Mouse (Mus musculus): ENCODE results near the gene Cnpy4. TPM values are rescaled to one million over a fixed set of nuclear protein-coding genes. Genes with fewer than 3 reads are reported as not detected.

Cnpy4 gene
- 34.7 and 36.8 TPM in 2 replicates for polyA plus RNA-seq (2015; fragmentation: Nextera tagmentation; extraction: Ambion mirVana)

DNA sequence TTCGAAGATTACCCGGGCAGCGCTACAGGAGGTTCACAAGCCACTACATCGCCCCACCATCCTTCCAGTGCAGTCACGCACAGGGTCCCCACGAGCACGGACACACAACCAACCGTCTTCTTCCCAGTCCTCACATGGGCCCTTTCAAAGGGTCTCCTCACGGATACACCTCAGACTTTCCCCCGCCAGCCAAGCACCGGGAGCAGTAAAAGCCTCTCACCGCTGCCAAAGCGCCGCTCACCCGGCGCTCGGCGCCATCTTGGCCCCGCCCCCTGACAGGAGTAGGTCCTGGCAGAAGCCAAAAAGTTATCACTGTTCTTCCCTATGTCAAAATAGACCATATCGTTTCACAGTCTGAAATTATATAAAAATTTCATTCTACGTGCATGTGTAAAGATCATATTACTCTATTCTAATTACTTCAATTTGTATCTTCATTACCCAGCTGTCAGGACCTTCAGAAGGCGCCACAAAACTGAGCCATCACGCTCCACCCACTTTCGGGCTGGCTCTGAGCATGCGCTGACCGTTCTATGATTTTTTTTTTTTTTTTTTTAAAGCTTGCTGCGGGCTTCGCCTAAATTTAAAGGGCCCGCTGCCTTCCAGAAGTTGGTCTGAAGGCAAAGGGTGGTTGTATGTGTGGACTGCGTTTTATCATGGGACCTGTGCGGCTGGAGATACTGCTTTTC, at the start of gene Cnpy4, which contains the start of gene Taf6:
Gene Cnpy4 (plus strand): TSS at position 536 of the 689 bp plus-strand sequence.
Gene Taf6 (minus strand): TSS at position 502 of the 689 bp plus-strand sequence.
- under 1% methylated on average over 31 of the region's 31 CpGs for WGBS
- peak; percentile 84 for ATAC-seq (replicated peaks)
- H3K4me2 ChIP-seq (replicated peaks), result peak within 1 kb of the TSS; percentile 70
- peaks cover 34% of the 10 kb centered on the region for H3K36me3 ChIP-seq
- peak within 1 kb of the TSS; percentile 70 for H3K4me3 ChIP-seq
- peak within 1 kb of the TSS; percentile 81 for H3K9ac ChIP-seq (replicated peaks)
- H3K9me3 ChIP-seq, result no peaks in the 10 kb centered on the region
- peak within 1 kb of the TSS; percentile 84 for H3K27ac ChIP-seq (replicated peaks)
- no peaks in the 10 kb centered on the region for H3K27me3 ChIP-seq
- peaks cover 21% of the 10 kb centered on the region for H3K4me1 ChIP-seq

- Histone ChIP-seq H3K9ac (replicated peaks) (no peak overlapping the region), H3K36me3 (peaks cover 42% of the 10 kb centered on the region), H3K27ac (replicated peaks) (no peak overlapping the region), H3K27me3 (no peaks in the 10 kb centered on the region), H3K4me1 (no peaks in the 10 kb centered on the region), H3K4me2 (replicated peaks) (no peak overlapping the region), H3K9me3 (no peaks in the 10 kb centered on the region), H3K4me3 (no peak overlapping the region)
- 69% methylated on average over 8 of the region's 8 CpGs for WGBS
- ATAC-seq (replicated peaks), result 0 out of 2 replicates have a peak, but pooled peaks have one; percentile 48
These were observed 49.2 kb upstream of the Cnpy4 start for GRCm38 (mm10) chr5:138137935-138138549.

DNA sequence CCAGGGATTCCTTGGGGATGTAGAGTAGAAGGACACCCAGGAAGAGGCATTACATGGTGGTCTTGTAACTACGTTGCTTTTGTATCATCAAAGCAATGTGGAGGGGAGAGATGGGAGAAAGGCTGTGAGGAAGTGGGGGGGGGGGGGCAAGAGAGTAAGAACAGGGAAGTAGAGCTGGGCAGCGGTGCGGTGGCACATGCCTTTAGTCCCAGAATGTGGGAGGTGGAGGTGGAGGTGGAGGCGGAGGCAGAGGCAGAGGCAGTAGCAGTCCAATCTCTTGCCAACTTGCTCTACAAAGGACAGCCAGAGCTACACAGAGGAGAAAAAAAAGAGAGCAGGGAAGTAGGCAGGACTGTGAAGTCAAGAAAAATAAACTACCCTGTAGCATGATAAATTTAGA, 48.7 kb upstream of the Cnpy4 start:
- H3K27ac ChIP-seq (replicated peaks), result no peak overlapping the region
- H3K9ac ChIP-seq (replicated peaks), result no peak overlapping the region
- ATAC-seq (replicated peaks), result no peak
- H3K4me3 ChIP-seq, result no peak overlapping the region
- H3K27me3 ChIP-seq, result no peaks in the 10 kb centered on the region
- no peaks in the 10 kb centered on the region for H3K9me3 ChIP-seq
- H3K36me3 ChIP-seq, result peaks cover 42% of the 10 kb centered on the region
- no peaks in the 10 kb centered on the region for H3K4me1 ChIP-seq
- H3K4me2 ChIP-seq (replicated peaks), result no peak overlapping the region
- 90% methylated on average over 4 of the region's 4 CpGs for WGBS

DNA sequence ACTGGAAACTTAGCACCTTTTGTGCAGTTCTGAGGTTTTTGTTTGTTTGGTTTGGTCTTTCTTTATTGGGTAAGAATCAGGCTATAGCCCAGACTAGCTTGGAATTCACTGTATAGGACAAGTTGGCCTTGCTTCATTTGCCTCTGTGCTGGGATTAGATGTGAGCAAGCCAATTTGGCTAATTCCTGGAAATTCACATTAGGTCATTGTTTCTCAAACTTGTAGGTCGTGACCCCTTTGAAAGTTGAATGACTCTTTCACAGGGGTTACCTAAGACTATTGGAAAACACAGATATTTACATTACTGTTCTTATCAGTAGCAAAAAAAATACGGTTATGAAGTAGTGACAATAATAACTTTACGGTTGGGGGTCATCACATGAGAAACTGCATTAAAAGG, 32.9 kb upstream of the Cnpy4 start:
- H3K27ac ChIP-seq (replicated peaks), result no peak overlapping the region

GRCm38 (mm10) chr5:138155443-138155976, 31.8 kb upstream of the Cnpy4 start, which contains the start of gene Zfp113:
Gene Zfp113, minus strand, starts transcription at chr5:138155744.
- peaks cover 14% of the 10 kb centered on the region for H3K4me1 ChIP-seq
- peak within 1 kb of the TSS; percentile 62 for H3K4me2 ChIP-seq (replicated peaks)
- peak within 1 kb of the TSS; percentile 86 for H3K4me3 ChIP-seq
- no peaks in the 10 kb centered on the region for H3K27me3 ChIP-seq
- ATAC-seq (replicated peaks), result peak; percentile 98
- no peaks in the 10 kb centered on the region for H3K9me3 ChIP-seq
- peak within 1 kb of the TSS; percentile 96 for H3K9ac ChIP-seq (replicated peaks)
- peak within 1 kb of the TSS; percentile 96 for H3K27ac ChIP-seq (replicated peaks)
- H3K36me3 ChIP-seq, result peaks cover 22% of the 10 kb centered on the region
- WGBS, result under 1% methylated on average over 31 of the region's 31 CpGs

More for the DNA sequence above, 32.9 kb upstream of the Cnpy4 start:
- Histone ChIP-seq H3K9ac (replicated peaks) (peak overlapping the region; percentile 96), H3K4me2 (replicated peaks) (peak overlapping the region; percentile 62), H3K4me1 (peaks cover 10% of the 10 kb centered on the region), H3K27me3 (no peaks in the 10 kb centered on the region), H3K9me3 (no peaks in the 10 kb centered on the region), H3K36me3 (peaks cover 25% of the 10 kb centered on the region), H3K4me3 (peak overlapping the region; percentile 86)
- ATAC-seq (replicated peaks), result no peak
- 83% methylated on average over 3 of the region's 3 CpGs for WGBS

- peak overlapping the region; percentile 76 for H3K27ac ChIP-seq (replicated peaks)
- H3K9ac ChIP-seq (replicated peaks), result peak overlapping the region; percentile 79
- H3K4me2 ChIP-seq (replicated peaks), result peak overlapping the region; percentile 48
- peaks cover 31% of the 10 kb centered on the region for H3K36me3 ChIP-seq
- no peaks in the 10 kb centered on the region for H3K27me3 ChIP-seq
- no peaks in the 10 kb centered on the region for H3K9me3 ChIP-seq
- H3K4me1 ChIP-seq, result peaks cover 16% of the 10 kb centered on the region
- ATAC-seq (replicated peaks), result 0 out of 2 replicates have a peak, but pooled peaks have one; percentile 1
- H3K4me3 ChIP-seq, result peak overlapping the region; percentile 80
- 69% methylated on average over 7 of the region's 7 CpGs for WGBS
These were observed 27.0 kb upstream of the Cnpy4 start for GRCm38 (mm10) chr5:138160224-138160762.

GRCm38 (mm10) chr5:138160842-138161665, 26.2 kb upstream of the Cnpy4 start, which contains the start of gene Cops6:
Gene Cops6, plus strand, starts transcription at chr5:138161071.
- Histone ChIP-seq H3K9me3 (no peaks in the 10 kb centered on the region), H3K36me3 (peaks cover 39% of the 10 kb centered on the region), H3K27me3 (no peaks in the 10 kb centered on the region), H3K4me3 (peak within 1 kb of the TSS; percentile 80), H3K4me2 (replicated peaks) (peak within 1 kb of the TSS; percentile 48), H3K4me1 (peaks cover 16% of the 10 kb centered on the region), H3K9ac (replicated peaks) (peak within 1 kb of the TSS; percentile 79), H3K27ac (replicated peaks) (peak within 1 kb of the TSS; percentile 76)
- WGBS, result 1% methylated on average over 42 of the region's 42 CpGs
- peak; percentile 97 for ATAC-seq (replicated peaks)

GRCm38 (mm10) chr5:138163046-138163445, 24.2 kb upstream of the Cnpy4 start:
- no peak for ATAC-seq (replicated peaks)
- WGBS, result 69% methylated on average over 6 of the region's 6 CpGs
- H3K36me3 ChIP-seq, result peaks cover 59% of the 10 kb centered on the region
- no peak overlapping the region for H3K4me2 ChIP-seq (replicated peaks)
- peaks cover 16% of the 10 kb centered on the region for H3K4me1 ChIP-seq
- H3K27me3 ChIP-seq, result no peaks in the 10 kb centered on the region
- no peak overlapping the region for H3K4me3 ChIP-seq
- no peaks in the 10 kb centered on the region for H3K9me3 ChIP-seq
- no peak overlapping the region for H3K27ac ChIP-seq (replicated peaks)
- no peak overlapping the region for H3K9ac ChIP-seq (replicated peaks)

DNA sequence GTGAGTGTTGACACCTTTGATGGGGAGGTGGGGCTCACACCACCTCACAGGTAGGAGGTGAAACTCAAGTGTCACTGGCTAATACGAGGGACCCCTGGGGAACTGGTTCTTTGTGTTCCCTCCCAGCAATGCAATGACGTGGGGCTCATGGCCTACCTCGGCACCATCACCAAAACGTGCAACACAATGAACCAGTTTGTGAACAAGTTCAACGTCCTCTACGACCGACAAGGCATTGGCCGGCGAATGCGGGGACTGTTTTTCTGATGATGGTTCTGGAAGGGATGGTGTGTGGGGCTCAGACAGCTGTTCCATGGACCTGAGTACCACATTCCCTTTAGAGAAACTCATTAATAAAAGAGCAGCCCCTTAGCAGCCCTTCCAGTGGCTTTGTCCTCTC, 23.7 kb upstream of the Cnpy4 start:
- Histone ChIP-seq H3K36me3 (peaks cover 64% of the 10 kb centered on the region), H3K27ac (replicated peaks) (no peak overlapping the region), H3K4me3 (no peak overlapping the region), H3K4me2 (replicated peaks) (no peak overlapping the region), H3K4me1 (peaks cover 16% of the 10 kb centered on the region), H3K27me3 (no peaks in the 10 kb centered on the region), H3K9me3 (no peaks in the 10 kb centered on the region), H3K9ac (replicated peaks) (no peak overlapping the region)
- 58% methylated on average over 10 of the region's 10 CpGs for WGBS
- no peak for ATAC-seq (replicated peaks)

GRCm38 (mm10) chr5:138165594-138165993, 21.7 kb upstream of the Cnpy4 start:
- WGBS, result 87% methylated on average over 8 of the region's 8 CpGs
- ATAC-seq (replicated peaks), result no peak
- H3K9ac ChIP-seq (replicated peaks), result no peak overlapping the region

GRCm38 (mm10) chr5:138170936-138171561, 16.2 kb upstream of the Cnpy4 start:
- no peaks in the 10 kb centered on the region for H3K9me3 ChIP-seq
- WGBS, result under 1% methylated on average over 47 of the region's 47 CpGs
- H3K4me2 ChIP-seq (replicated peaks), result peak overlapping the region; percentile 85
- peaks cover 31% of the 10 kb centered on the region for H3K4me1 ChIP-seq
- peak overlapping the region; percentile 83 for H3K4me3 ChIP-seq
- peak overlapping the region; percentile 98 for H3K27ac ChIP-seq (replicated peaks)
- peak; percentile 81 for ATAC-seq (replicated peaks)
- peaks cover 49% of the 10 kb centered on the region for H3K36me3 ChIP-seq
- peak overlapping the region; percentile 79 for H3K9ac ChIP-seq (replicated peaks)
- H3K27me3 ChIP-seq, result no peaks in the 10 kb centered on the region

More at GRCm38 (mm10) chr5:138165594-138165993, 21.7 kb upstream of the Cnpy4 start:
- Histone ChIP-seq H3K4me1 (peaks cover 27% of the 10 kb centered on the region), H3K27ac (replicated peaks) (no peak overlapping the region), H3K27me3 (no peaks in the 10 kb centered on the region), H3K4me3 (no peak overlapping the region), H3K4me2 (replicated peaks) (no peak overlapping the region), H3K9me3 (no peaks in the 10 kb centered on the region), H3K36me3 (peaks cover 76% of the 10 kb centered on the region)

Data from forebrain, embryonic 15.5 days (tissue).